Mouse (Mus musculus): Measurements from ENCODE around the gene Anxa4.

Gene Anxa4

DNA sequence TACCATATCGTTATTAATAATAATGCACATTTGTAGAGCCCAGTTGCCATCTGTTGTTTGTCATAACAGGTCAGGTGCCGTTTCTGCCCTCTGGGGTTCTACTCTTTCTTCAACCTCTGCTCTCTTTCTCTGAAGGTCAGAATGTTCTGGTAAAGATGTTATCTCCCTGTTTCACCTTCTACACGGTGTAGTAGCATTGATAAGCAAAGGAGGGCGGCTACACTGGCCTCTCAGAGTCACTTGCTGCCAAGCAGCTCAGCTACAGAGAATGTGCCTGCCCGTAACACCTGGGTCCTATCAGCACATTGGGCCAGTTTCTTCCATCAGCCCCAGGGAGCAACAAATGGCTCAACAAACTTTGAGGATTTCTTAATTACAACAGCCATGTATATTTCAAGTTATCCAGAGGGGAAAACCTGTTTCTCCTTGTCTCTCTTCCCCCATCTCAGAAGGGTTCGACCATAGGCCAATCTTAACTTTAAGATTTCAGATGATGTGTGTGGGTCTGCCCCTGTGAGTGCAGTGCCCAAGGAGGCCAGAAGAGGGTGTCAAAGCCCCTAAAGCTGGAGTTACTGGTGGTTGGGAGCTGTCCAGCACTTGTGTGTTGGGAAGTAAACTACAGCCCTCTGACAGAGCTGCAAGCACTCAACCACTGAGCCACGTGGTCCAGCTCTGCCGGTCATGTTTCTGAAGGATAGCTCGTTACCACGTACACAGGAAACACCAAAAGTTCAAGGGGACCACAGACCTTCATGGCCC, 39.1 kb downstream of the Anxa4 start:
- DNase-seq (ENCODE audit: low read depth in 1 of 2, low spot score in 2 of 2), result no peak

DNA sequence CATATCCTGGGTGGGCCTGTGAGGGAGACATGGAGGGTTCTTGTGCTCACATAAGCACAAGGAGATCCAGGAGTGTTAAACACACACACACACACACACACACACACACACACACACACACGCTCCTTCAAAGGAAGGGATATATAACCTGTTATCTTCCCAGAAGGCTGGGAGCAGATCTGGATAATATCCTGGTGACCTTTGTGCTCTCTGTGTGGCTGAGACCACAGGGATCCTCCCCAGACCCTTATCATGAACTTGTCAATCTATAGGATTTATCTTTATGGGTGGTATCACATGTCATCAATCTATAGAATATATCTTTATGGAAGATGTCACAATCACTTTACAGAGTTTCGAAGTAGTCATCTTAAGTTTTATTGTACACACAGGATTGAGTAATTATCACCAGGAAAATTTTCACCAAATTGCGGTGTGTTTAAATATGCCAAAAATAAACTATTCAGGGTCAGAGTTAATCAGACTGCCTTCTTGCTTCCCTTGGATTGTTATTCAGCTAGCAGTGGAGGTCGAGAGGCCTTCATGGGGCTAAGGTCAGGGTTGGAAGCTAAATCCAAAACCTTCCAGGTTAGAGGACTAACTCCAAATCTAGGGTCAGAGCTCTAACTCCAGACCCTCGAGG, 40.4 kb downstream of the Anxa4 start:
- DNase-seq (ENCODE audit: low read depth in 1 of 2, low spot score in 2 of 2), result no peak

DNA sequence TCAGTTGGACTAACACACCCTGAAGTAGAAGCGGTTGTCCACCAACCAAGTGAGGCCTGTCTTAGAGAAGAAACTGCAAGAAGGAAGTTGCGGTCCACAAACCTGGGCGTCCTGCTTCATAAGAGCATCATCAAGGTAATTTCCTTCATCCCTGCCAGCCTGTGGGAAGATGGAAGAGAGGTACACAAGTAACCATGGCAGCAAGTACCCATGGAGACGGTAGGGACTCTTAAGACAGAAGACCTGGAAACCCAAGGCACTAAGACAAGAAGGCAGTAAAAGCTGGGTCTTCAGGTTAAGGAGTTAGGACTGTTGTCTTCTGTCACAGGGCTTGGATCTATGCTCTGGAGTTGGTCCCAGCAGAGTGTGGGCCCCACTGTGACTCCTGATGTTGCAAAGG, 42.4 kb downstream of the Anxa4 start:
- no peak for DNase-seq (ENCODE audit: low read depth in 1 of 2, low spot score in 2 of 2)

DNA sequence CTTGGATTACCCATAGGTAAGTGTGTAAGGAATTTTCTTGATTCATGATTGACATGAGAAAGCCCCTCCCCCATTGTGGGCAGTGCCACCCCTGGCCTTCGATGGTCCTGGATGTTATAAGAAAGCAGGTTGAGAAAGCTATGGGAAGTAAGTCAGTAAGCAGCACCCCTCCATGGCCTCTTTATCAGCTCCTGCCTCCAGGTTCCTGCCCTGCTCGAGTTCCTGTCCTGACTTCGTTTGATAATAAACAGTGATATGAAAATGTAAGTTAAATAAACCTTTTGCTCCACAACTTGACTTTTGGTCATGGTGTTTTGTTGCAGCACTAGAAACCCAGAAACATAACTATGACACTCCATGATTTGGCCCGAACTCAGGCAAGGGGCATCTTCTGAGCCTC, 43.6 kb downstream of the Anxa4 start:
- DNase-seq (ENCODE audit: low read depth in 1 of 2, low spot score in 2 of 2), result no peak

DNA sequence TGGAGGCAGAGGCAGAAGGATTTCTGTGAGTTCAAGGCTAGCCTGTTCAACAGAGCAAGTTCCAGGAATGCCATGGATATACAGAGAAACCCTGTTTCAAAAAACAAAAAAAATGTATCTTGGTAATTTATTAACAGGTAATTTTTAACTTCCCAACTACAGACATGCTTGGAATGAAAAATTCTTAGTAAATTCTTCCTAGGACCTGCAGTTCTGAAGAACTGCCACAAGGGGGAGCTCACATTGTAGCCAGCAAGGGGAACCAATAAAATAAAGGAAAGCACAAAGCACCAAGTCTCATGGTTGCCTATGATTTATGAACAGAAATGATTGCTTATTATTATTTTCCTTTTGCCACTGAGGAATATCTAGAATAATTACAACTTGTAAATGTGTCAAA, 46.2 kb downstream of the Anxa4 start:
- peak in 1 of 2 experiments; percentile 10 for DNase-seq (ENCODE audit: low read depth in 1 of 2, low spot score in 2 of 2)

DNA sequence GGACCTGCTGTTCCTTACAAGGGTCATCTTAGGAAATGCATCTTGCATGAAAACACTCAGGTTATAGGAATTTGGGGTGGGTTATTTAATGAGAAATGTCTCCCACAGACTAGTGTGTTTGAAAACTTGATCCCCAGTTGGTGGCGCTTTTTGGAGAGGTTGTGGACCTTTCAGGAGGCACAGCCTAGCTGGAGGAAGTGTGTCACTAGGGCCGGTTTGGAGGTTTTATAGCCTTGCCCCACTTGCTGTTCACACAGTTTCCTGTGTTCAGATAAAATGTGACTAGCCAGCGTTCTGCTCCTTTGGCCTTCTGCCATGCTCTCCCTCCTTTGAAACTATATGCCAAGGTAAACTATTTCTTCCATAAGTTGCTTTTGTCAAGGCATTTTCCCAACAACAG, 52.7 kb downstream of the Anxa4 start:
- no peak for DNase-seq (ENCODE audit: low read depth in 1 of 2, low spot score in 2 of 2)

DNA sequence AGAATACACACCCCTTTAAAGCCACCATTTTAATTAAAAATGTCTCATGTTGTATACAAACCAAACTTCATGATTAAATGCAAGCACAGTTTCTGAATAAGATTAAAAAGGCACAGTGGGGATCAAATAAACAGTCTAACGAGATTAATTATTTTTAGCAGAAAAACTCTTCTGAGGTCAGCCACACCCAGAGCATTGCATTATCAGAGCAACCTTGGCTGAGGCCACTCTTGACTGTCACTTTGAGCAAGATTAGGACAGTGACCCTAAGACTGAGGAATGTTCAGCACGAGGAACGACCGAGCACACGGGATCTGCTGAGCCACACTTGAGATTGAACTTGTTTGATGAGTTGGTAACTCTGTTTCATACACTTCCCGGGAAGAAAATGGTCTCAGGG, 56.6 kb downstream of the Anxa4 start:
- no peak for DNase-seq (ENCODE audit: low read depth in 1 of 2, low spot score in 2 of 2)

DNA sequence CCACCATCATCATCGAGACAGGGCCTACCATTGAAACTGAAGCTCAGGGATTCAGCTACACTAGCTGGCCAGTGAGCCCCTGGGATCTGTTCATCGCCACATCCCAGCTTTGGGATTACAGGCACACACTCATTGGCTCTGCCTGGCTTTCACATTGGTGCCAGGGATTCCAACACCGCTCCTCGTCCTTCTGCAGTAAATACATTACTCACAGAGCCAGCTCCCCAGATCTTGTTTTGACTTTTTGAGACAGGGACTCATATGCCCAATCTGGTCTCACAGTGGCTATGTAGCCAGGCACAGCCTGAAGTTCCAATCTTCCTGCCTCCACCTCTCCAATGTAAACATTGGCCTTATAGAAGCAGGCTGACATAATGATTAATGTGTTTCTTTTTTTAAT, 57.1 kb downstream of the Anxa4 start:
- DNase-seq (ENCODE audit: low read depth in 1 of 2, low spot score in 2 of 2), result no peak

DNA sequence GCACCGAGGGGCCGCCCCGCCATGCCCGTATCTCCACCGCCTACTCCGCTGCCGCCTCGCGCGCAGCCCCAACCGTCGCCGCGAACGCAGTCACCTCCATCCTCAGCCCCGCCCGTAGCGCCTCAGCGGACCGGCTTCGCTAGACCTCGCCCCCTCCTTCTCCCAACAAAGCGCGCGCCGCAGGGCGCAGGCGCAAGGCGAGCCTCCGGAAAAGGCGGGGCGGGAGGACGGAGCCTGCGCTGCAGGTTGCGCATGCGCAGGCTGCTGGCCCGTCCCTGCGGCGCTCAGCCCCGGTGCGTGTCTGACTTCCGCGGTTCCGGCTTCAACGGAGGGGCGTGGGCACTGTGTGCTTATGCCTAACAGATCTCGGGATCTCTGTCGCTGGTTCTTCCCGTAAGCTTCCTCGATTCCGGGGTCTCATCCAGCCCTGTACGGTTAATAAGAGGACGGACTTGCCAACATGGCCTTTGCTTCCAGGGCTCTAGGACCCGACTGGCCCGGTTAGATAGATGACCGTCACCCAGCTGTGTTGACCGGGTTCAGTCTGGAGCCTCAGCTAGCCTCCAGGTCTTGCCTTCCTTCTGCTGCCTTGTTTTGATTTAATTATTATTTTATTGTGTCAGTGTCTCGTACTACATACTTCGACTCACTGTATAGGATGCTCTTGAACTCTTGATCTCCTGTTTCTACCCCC, 60.1 kb downstream of the Anxa4 start, which contains the start of gene Gmcl1:
TSS of gene Gmcl1 (minus strand) at position 201 of the 694 bp plus-strand sequence.
- peak; percentile 74 to 91 for DNase-seq (ENCODE audit: low read depth in 1 of 2, low spot score in 2 of 2)

DNA sequence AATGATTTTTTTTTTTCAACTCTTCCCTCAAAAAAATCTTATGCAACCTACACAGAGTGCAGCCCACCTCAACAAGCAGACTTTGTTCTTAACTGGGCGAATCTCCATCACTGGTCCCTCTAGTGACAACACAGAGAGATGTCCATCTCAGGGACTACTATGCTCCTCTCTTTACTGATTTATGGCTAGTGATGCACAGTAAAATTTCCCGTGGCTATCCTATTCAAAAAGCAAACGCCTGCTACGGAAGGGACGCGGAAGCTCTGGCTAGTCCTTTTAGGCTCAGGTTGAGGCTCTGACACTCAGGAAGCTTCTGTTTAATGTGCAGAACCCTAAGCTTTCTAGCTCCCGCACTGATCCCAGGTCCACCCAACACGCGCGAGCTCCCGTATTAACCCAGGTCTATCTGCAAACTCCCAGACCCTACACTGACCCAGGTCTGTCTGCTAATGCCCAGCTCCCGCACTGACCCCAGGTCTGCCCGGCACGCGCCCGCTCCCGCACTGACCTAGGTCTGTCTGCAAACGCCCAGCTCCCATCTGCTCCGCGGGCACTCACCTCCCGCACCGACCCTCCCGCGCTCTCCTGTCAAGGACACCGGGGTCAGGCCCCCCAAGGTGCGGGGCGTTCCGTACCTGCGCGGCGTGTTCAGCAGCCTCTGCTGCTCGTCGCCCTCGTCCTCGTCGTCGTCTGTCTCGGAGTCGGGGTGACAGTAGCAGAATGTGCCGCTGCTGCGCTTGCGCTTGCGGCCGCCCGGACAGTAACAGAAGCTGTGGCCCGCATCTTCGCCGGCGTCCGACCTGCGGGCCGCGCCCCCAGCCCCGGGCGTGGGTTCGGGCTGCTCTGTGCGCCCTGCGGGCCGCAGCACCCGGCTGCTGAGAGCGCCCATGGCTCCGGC, 60.9 kb downstream of the Anxa4 start:
- DNase-seq (ENCODE audit: low read depth in 1 of 2, low spot score in 2 of 2), result peak in 1 of 2 experiments; percentile 10

DNA sequence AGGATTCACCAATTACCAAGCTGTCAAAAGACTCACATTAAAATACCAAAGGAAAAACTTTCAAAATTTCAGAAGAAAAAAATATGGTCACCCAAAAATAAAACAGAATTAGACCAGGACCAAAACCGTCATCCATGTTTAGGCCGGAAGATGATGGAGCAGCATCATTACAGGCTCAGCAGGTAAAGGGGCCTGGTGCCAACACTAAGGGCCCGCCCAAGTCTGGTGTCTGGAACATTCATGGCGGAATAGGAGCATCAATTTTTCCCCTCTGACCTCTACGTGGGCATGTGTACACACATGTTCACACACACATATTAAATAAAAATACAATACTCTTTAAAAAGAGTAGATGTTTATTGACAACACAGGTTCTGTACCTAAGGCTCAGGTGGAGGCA, 64.7 kb downstream of the Anxa4 start:
- no peak for DNase-seq (ENCODE audit: low read depth in 1 of 2, low spot score in 2 of 2)

DNA sequence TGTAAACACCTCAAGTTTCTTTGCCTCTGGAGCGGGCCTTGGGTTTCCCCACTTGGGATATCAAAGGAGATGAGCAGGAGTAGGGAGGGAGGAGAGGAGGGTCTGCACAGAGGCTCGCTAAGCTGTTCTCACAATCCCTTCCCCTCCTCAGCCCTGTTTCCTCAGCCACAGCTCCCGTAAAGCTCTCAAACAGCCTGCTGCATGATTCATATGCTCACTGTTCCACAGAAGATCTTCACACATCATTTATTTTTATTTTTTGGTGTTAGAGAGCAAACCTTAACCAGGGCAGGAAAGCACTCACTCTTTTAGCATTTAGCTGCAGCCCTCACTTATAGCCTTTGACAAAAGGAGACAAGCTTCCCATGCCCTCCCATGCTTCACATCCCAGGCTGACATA, 71.4 kb downstream of the Anxa4 start:
- no peak for DNase-seq (ENCODE audit: low read depth in 1 of 2, low spot score in 2 of 2)

DNA sequence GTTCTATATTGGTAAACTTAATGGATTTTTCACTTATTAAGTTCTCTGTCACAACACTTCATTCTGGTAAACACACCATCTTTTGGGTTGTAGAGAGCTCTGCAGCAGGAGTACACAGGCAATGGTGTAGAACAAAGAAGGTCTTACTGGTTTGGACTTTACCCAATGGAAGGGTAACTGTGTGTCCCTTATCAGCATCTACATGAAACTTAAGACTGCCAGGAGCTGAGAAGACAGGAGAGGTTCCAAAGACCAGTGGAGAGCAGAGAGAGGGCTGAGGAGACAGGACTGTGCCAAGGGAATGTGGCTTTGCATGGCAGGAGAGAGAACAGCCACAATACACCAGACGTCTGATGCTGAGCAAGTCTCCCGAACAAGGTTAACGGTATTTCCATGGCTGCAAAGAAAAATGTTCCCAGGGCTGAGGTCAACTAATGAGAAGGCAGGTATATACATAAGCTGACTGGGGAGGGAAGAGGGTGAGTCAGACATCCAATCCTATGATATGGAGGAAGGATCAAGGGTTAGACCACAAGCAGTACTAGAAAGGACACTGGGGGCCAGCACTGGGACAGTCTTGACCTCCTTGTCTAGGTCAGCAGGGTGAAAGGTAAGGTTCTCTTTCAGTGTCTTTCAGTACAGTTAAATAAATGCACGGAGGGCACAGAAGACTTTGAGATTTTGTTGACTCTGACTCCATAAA, 85.2 kb downstream of the Anxa4 start:
- no peak for DNase-seq (ENCODE audit: low read depth in 1 of 2, low spot score in 2 of 2)

DNA sequence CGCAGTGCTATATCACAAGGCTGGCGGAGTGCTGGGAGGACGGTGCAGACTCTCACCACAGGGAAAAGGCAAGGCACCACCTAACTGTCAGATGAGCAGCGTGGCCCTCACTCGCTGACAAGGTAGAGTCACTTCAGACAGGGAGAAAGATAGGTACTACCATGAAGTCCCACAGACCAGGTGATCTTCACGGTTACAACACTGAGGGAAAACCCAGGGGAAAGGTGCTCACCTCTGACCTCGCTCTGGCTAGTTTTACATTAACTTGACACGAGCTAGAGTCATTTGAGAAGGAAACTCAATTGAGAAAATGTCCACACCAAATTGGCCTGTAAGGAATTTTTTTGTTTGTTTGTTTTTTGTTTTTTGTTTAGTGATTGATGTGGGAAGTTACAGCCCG, 90.8 kb downstream of the Anxa4 start:
- no peak for DNase-seq (ENCODE audit: low read depth in 1 of 2, low spot score in 2 of 2)

DNA sequence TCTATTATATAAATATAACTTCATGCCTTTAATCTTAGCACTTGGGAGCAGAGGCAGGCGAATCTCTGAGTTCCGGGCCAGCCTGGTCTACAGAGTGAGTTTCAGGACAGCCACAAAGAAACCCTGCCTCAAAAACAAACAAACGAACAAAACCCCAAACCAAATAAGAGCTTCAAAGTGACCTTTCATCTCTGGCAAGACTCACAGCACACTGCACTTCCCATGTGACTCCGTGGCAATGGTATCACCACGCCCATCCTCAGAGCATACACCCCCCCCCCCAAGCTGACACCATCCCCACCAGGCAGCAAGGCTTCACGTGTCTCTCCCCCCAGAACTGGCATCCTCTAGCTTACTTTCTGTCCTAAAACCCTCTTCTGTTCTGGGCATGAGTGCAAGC, 95.5 kb downstream of the Anxa4 start:
- no peak for DNase-seq (ENCODE audit: low read depth in 1 of 2, low spot score in 2 of 2)

DNA sequence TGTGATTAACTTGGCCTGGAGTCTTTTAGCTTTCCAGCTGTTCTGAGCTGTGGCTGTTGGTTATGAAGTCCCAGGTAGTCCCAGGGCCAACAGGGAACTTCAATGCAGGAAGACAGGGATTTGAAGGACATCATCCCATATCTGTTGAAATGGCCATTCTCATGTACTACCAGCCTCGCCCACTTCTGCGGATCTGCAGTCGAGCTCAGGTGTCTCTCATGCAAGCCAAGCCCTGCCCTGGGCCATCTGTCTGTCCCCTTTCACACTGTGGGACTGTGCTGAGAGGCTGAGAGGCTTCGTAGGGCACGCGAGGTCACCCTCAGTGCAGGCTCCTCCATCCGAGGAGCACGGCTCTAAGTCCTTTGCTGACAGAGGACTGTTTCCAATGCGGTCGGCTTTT, 97.2 kb downstream of the Anxa4 start:
- DNase-seq (ENCODE audit: low read depth in 1 of 2, low spot score in 2 of 2), result no peak

DNA sequence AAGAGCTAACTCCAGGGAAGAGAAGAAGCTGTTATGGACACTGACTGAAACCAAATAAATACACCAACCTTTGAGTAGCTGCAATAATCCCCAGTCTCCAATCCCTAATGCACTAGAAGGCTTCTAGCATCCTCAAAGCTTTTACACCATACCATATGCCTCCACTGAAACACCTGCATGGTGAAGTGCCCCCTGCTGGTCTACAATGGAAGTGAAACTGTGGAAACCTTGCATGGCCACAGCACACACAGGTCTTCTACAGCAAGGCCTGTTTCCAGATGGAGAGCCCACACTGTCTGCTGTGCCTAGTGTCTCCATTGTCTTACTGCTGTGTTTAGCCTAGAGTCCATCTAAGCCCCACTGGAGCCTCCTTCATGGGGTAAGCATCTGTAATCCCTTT, 98.9 kb downstream of the Anxa4 start:
- DNase-seq (ENCODE audit: low read depth in 1 of 2, low spot score in 2 of 2), result peak in 1 of 2 experiments; percentile 30

DNA sequence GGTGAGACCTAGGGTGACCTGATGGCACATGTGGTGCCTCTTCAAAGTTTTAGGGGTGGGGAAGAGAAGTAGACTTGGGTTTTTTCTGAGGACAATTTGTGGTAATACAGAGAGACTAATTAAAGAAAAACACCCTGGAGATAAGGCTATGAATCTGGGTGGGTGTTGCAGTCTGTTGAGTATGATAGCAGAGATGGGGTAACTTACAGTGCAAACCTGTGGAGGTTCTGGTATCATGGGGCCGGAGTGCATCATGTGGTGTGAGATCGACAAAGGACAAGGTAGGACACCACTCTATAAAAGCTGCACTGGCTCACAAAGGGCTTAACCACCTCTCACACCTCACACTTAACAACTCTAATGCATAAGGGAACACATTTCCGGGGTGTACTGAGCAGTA, 103.7 kb downstream of the Anxa4 start:
- DNase-seq (ENCODE audit: low read depth in 1 of 2, low spot score in 2 of 2), result no peak

DNA sequence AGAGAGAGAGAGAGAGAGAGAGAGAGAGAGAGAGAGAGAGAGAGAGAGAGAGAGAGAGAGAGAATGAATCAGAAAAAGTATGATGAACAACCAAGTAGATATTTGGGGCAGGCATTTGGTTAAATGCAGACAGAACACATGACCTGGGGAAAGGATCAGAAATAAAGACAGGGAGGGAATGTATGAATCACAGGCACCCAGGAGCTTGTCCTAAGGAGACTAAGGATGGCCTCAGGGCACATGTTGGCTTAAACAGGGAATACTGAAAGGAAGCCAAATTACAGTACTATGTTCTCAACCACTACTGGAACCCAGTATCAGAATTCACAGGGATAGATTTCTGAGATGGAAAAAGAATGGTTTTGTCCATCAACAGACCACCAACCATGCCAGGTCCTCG, 106.4 kb downstream of the Anxa4 start:
- no peak for DNase-seq (ENCODE audit: low read depth in 1 of 2, low spot score in 2 of 2)
